ENCODE assay signal across 15 mouse cellular contexts in the genomic region with DNA sequence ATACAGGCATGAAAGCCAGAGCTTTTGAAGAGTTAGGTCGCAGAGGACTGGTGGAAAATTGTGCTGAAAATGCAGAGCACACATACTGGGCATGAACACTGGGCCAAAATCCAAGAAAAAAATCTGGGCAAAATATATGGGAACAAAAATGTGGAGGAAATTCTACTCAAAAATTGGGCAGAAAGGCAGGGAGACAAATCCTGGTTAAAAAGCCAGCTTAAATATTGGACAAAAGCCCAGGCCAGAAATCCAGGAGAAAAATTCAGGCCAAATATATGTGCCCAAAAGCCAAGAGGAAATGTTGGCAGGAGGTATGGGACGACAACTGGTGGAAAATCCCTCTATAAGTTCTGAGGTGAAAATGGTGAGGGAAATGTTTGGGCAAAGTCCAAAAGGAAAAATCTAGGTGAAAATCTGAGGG.
DNase-seq lines count a peak whose midpoint lies in the region; ATAC-seq and TF ChIP-seq lines count a peak whose summit lies in the region.
"Had no signal": no experiment of that assay in that cellular context is flagged by ENCODE, and none has a peak within 500 bp of the region (broad histone marks: within the 10 kb centered on the region; RNA-seq: fewer than 3 reads in every experiment).

No protein-coding gene starts in this region.

- ATAC-seq in embryonic facial prominence, embryonic 14.5 days (ENCODE audit: low read depth) = no peak
- no peak for ATAC-seq in lung, embryonic 14.5 days (ENCODE audit: insufficient read depth)
- ATAC-seq: intestine, embryonic 15.5 days had no signal

- no peak overlapping the region; the same call in 1 of the 2 replicates for H3K27ac ChIP-seq in embryonic facial prominence, embryonic 14.5 days (replicated peaks; ENCODE audit: low read depth, low read length)
- no peak overlapping the region for H3K27ac ChIP-seq in embryonic facial prominence, embryonic 10.5 days (replicated peaks)
- H3K27ac ChIP-seq in lung, embryonic 14.5 days (ENCODE audit: low read depth) = no peak overlapping the region
- H3K27ac ChIP-seq in left cerebral cortex, adult 2 months = no peak overlapping the region
- H3K27ac ChIP-seq: embryonic facial prominence, embryonic 12.5 days; hindbrain, embryonic 10.5 days; intestine, embryonic 15.5 days had no signal

- no peaks in the 10 kb centered on the region for H3K27me3 ChIP-seq in embryonic facial prominence, embryonic 14.5 days (replicated peaks; ENCODE audit: control insufficient read depth, insufficient read depth, low read length)
- H3K27me3 ChIP-seq in embryonic facial prominence, embryonic 10.5 days (replicated peaks; ENCODE audit: low read depth, poor library complexity, severe bottlenecking) = no peaks in the 10 kb centered on the region
- H3K27me3 ChIP-seq in lung, embryonic 14.5 days (ENCODE audit: insufficient read depth, low read length) = no peaks in the 10 kb centered on the region
- H3K27me3 ChIP-seq: embryonic facial prominence, embryonic 12.5 days; intestine, embryonic 15.5 days had no signal

- H3K4me2 ChIP-seq in embryonic facial prominence, embryonic 14.5 days (ENCODE audit: low read depth, low read length) = no peak overlapping the region
- H3K4me2 ChIP-seq in lung, embryonic 14.5 days = no peak overlapping the region
- H3K4me2 ChIP-seq: embryonic facial prominence, embryonic 12.5 days; intestine, embryonic 15.5 days had no signal

- no peak overlapping the region for H3K9ac ChIP-seq in embryonic facial prominence, embryonic 14.5 days (ENCODE audit: low read depth, low read length)
- H3K9ac ChIP-seq in lung, embryonic 14.5 days = no peak overlapping the region
- H3K9ac ChIP-seq: embryonic facial prominence, embryonic 12.5 days; intestine, embryonic 15.5 days had no signal

- no peaks in the 10 kb centered on the region for H3K4me1 ChIP-seq in embryonic facial prominence, embryonic 14.5 days (ENCODE audit: control insufficient read depth, insufficient read depth, low read length)
- no peaks in the 10 kb centered on the region for H3K4me1 ChIP-seq in embryonic facial prominence, embryonic 10.5 days
- no peaks in the 10 kb centered on the region for H3K4me1 ChIP-seq in lung, embryonic 14.5 days (ENCODE audit: insufficient read depth)
- H3K4me1 ChIP-seq: embryonic facial prominence, embryonic 12.5 days; hindbrain, embryonic 10.5 days; intestine, embryonic 15.5 days had no signal

- H3K4me3 ChIP-seq in embryonic facial prominence, embryonic 14.5 days (ENCODE audit: low read depth, low read length) = no peak overlapping the region
- H3K4me3 ChIP-seq in embryonic facial prominence, embryonic 10.5 days = no peak overlapping the region
- no peak overlapping the region for H3K4me3 ChIP-seq in lung, embryonic 14.5 days (ENCODE audit: low read depth, low read length)
- no peak overlapping the region for H3K4me3 ChIP-seq in left cerebral cortex, adult 2 months
- H3K4me3 ChIP-seq: embryonic facial prominence, embryonic 12.5 days; hindbrain, embryonic 10.5 days; intestine, embryonic 15.5 days had no signal

- H3K36me3 ChIP-seq in embryonic facial prominence, embryonic 14.5 days (ENCODE audit: control insufficient read depth, insufficient read depth, low read length) = no peaks in the 10 kb centered on the region
- no peaks in the 10 kb centered on the region for H3K36me3 ChIP-seq in embryonic facial prominence, embryonic 10.5 days (replicated peaks)
- H3K36me3 ChIP-seq in lung, embryonic 14.5 days (ENCODE audit: insufficient read depth) = no peaks in the 10 kb centered on the region
- H3K36me3 ChIP-seq: embryonic facial prominence, embryonic 12.5 days; hindbrain, embryonic 10.5 days; intestine, embryonic 15.5 days had no signal

- intact Hi-C loops in heart, postnatal 14 days (cut with DNase I) = no loop called here
- intact Hi-C loops in left cerebral cortex, adult 2 months (cut with DNase I) = no loop called here

- H3K9me3 ChIP-seq in embryonic facial prominence, embryonic 14.5 days (ENCODE audit: control insufficient read depth, low read length) = no peaks in the 10 kb centered on the region
- H3K9me3 ChIP-seq in embryonic facial prominence, embryonic 10.5 days = no peaks in the 10 kb centered on the region
- H3K9me3 ChIP-seq in lung, embryonic 14.5 days (ENCODE audit: low read depth, low read length) = no peaks in the 10 kb centered on the region
- H3K9me3 ChIP-seq: embryonic facial prominence, embryonic 12.5 days; hindbrain, embryonic 10.5 days; intestine, embryonic 15.5 days had no signal

- TF ChIP-seq CTCF in lung, embryonic 14.5 days (IDR thresholded peaks at IDR 0.05; ENCODE audit: low read depth) = no peak
- no peak for TF ChIP-seq CTCF in left cerebral cortex, adult 2 months (IDR thresholded peaks at IDR 0.05)

- DNase-seq in embryonic facial prominence, embryonic 14.5 days (ENCODE audit: low spot score) = peak; percentile 66
- DNase-seq in embryonic facial prominence, embryonic 10.5 days (ENCODE audit: low spot score) = no peak
- DNase-seq in lung, embryonic 14.5 days = peak; percentile 14
- no peak for DNase-seq in lung, postnatal 25 days (ENCODE audit: low spot score)
- DNase-seq in cerebellum, adult 9-11 months = peak; percentile 65
- no peak for DNase-seq in heart, postnatal 14 days
- DNase-seq in layer of hippocampus, adult 11-12 months (ENCODE audit: low spot score) = no peak
- no peak for DNase-seq in left cerebral cortex, adult 2 months (ENCODE audit: extremely low spot score in 1 of 2, low spot score in 2 of 2)
- DNase-seq: heart, adult 18-20 months; lung, postnatal 14 days; right cerebral cortex, postnatal 4 days; thymus, postnatal 25 days had no signal

- WGBS in embryonic facial prominence, embryonic 14.5 days = 56% methylated on average over 2 of the region's 2 CpGs
- WGBS in embryonic facial prominence, embryonic 10.5 days = 84% methylated on average over 2 of the region's 2 CpGs
- 75% methylated on average over 2 of the region's 2 CpGs for WGBS in lung, embryonic 14.5 days

Comparison
In these comparisons a context has a peak if more than half of its experiments do, and no peak if none do; other contexts are left out.
1. DNase-seq: peak in embryonic facial prominence, embryonic 14.5 days (single experiment), lung, embryonic 14.5 days (single experiment) and cerebellum, adult 9-11 months (single experiment); none in embryonic facial prominence, embryonic 10.5 days (single experiment), lung, postnatal 25 days (single experiment), heart, postnatal 14 days (0 of 2), layer of hippocampus, adult 11-12 months (single experiment) and left cerebral cortex, adult 2 months (0 of 2).